Mouse (Mus musculus): ENCODE results near the gene P3h2.

- TF ChIP-seq EP300 (optimal IDR thresholded peaks at IDR 0.05) (no peak), CTCF (IDR thresholded peaks at IDR 0.05; ENCODE audit: low read depth) (no peak)
Measured at GRCm38 (mm10) chr16:26095696-26096284, 9.8 kb downstream of the P3h2 start.
